Mouse (Mus musculus) liver, embryonic 11.5 days (tissue): ENCODE data around the gene Adm. TPM values are rescaled to one million over a fixed set of nuclear protein-coding genes. Genes with fewer than 3 reads are reported as not detected.

Source experiments
- ATAC-seq: fragments of 200-750 bp; cut with Nextera tagmentation; replicated peaks from 2 replicates; pipeline ENCODE4 v1.8.0; 2017; ENCODE audit warnings: moderate number of reproducible peaks, mild to moderate bottlenecking, moderate TSS enrichment, moderate library complexity; ENCODE audit not compliant: low FRiP score
- DNase-seq: peaks from one replicate; pipeline ENCODE4 v3.0.0-alpha.2; 2017; ENCODE audit warnings: low spot score
- H3K27ac ChIP-seq: fragments of 300-500 bp; sonication (generic); 2 replicates; pipeline ENCODE4 v1.5.1; 2014; ENCODE audit warnings: mild to moderate bottlenecking, low read depth, low read length, control low read depth
- H3K27me3 ChIP-seq: fragments of 300-500 bp; sonication (generic); replicated peaks from 2 replicates; pipeline ENCODE4 v1.6.1; 2014; ENCODE audit warnings: low read length, mixed read lengths; ENCODE audit not compliant: control insufficient read depth, insufficient read depth
- H3K36me3 ChIP-seq: fragments of 300-500 bp; sonication (generic); 2 replicates; pipeline ENCODE4 v1.6.1; 2014; ENCODE audit warnings: mild to moderate bottlenecking, low read length, moderate library complexity, mixed read lengths; ENCODE audit not compliant: control insufficient read depth, insufficient read depth
- H3K4me1 ChIP-seq: fragments of 300-500 bp; sonication (generic); replicated peaks from 2 replicates; pipeline ENCODE4 v1.6.1; 2014; ENCODE audit warnings: low read length, mixed read lengths; ENCODE audit not compliant: control insufficient read depth, insufficient read depth
- H3K4me2 ChIP-seq: fragments of 300-500 bp; sonication (generic); 2 replicates; pipeline ENCODE4 v1.6.1; 2014; ENCODE audit warnings: mild to moderate bottlenecking, control low read depth, moderate library complexity
- H3K4me3 ChIP-seq: fragments of 300-500 bp; sonication (generic); 2 replicates; pipeline ENCODE4 v1.5.1; 2014; ENCODE audit warnings: low read depth, low read length, control low read depth
- H3K9ac ChIP-seq: fragments of 300-500 bp; sonication (generic); 2 replicates; pipeline ENCODE4 v1.6.1; 2014; ENCODE audit warnings: low read depth, low read length, control low read depth
- H3K9me3 ChIP-seq: fragments of 300-500 bp; sonication (generic); 2 replicates; pipeline ENCODE4 v1.6.1; 2016; ENCODE audit warnings: low read length, inconsistent platforms, mixed read lengths; ENCODE audit not compliant: control insufficient read depth
- WGBS: fragments of 180-500 bp; shearing (Covaris S2); extraction: QIAGEN DNeasy Blood & Tissue Kit; methylation state at CpG from one replicate; pipeline ENCODE4 v1.1.7; 2014; 5-methylcytosine and 5-hydroxymethylcytosine counted together
- polyA plus RNA-seq: library from polyadenylated mRNA; unstranded; fragments of >200 nt; fragmentation: Nextera tagmentation; extraction: Ambion mirVana; gene quantifications from 2 replicates; pipeline ENCODE4 v1.2.1, GENCODE M21; 2014

Gene Adm
- polyA plus RNA-seq, 1 experiment from 2014 or later = 10.6 TPM

GRCm38 (mm10) chr7:110626186-110627098 lies 1.0 kb upstream of the Adm start:
- Histone ChIP-seq H3K9ac (no peak overlapping the region), H3K27ac (no peak overlapping the region), H3K4me3 (peak overlapping the region; percentile 34), H3K27me3 (peaks cover 94% of the 10 kb centered on the region), H3K36me3 (no peaks in the 10 kb centered on the region), H3K4me2 (peak overlapping the region; percentile 68), H3K4me1 (peaks cover 4% of the 10 kb centered on the region; the same call in 1 of the 2 replicates), H3K9me3 (no peaks in the 10 kb centered on the region)
- 4% methylated on average over 28 of the region's 28 CpGs for WGBS
- peak; percentile 42 for DNase-seq
- ATAC-seq = no peak

- H3K27ac ChIP-seq = no peak overlapping the region
- H3K4me2 ChIP-seq = peak overlapping the region; percentile 68
- DNase-seq (no peak), ATAC-seq (no peak)
- peaks cover 4% of the 10 kb centered on the region; the same call in 1 of the 2 replicates for H3K4me1 ChIP-seq
- no peaks in the 10 kb centered on the region for H3K9me3 ChIP-seq
- peaks cover 93% of the 10 kb centered on the region for H3K27me3 ChIP-seq
- H3K9ac ChIP-seq = no peak overlapping the region
- WGBS = 3% methylated on average over 12 of the region's 12 CpGs
- no peaks in the 10 kb centered on the region for H3K36me3 ChIP-seq
- peak overlapping the region; percentile 46; the same call in 1 of the 2 replicates for H3K4me3 ChIP-seq
These were observed 370 bp upstream of the Adm start for GRCm38 (mm10) chr7:110627099-110627482.

- H3K4me2 ChIP-seq = peak overlapping the region; percentile 68
- no peak for DNase-seq
- no peak overlapping the region for H3K27ac ChIP-seq
- no peaks in the 10 kb centered on the region for H3K9me3 ChIP-seq
- H3K27me3 ChIP-seq = peaks cover 86% of the 10 kb centered on the region
- peak overlapping the region; percentile 46 for H3K4me3 ChIP-seq
- H3K9ac ChIP-seq = no peak overlapping the region; the same call in 1 of the 2 replicates
- no peak for ATAC-seq
- WGBS = 3% methylated on average over 11 of the region's 11 CpGs
- H3K36me3 ChIP-seq = no peaks in the 10 kb centered on the region
- H3K4me1 ChIP-seq = peaks cover 4% of the 10 kb centered on the region; the same call in 1 of the 2 replicates
These were observed 776 bp downstream of the Adm start for GRCm38 (mm10) chr7:110628273-110628600.

- ATAC-seq (no peak), DNase-seq (peak; percentile 54)
- peaks cover 4% of the 10 kb centered on the region; the same call in 1 of the 2 replicates for H3K4me1 ChIP-seq
These were observed 1.3 kb downstream of the Adm start for GRCm38 (mm10) chr7:110628611-110629354.

GRCm38 (mm10) chr7:110629892-110630666 lies 2.6 kb downstream of the Adm start:
- peak overlapping the region; percentile 68 for H3K4me2 ChIP-seq
- H3K27me3 ChIP-seq = peaks cover 71% of the 10 kb centered on the region
- H3K4me1 ChIP-seq = peaks cover 4% of the 10 kb centered on the region; the same call in 1 of the 2 replicates
- no peaks in the 10 kb centered on the region for H3K9me3 ChIP-seq
- peak overlapping the region; percentile 45 for H3K9ac ChIP-seq
- ATAC-seq (peak; percentile 80), DNase-seq (peak; percentile 86)
- 0 out of 2 replicates have a peak overlapping the region, but pooled peaks have one; percentile 15 for H3K27ac ChIP-seq
- WGBS = 2% methylated on average over 34 of the region's 36 CpGs
- no peaks in the 10 kb centered on the region for H3K36me3 ChIP-seq
- peak overlapping the region; percentile 46 for H3K4me3 ChIP-seq

More at GRCm38 (mm10) chr7:110628611-110629354, 1.3 kb downstream of the Adm start:
- Histone ChIP-seq H3K36me3 (no peaks in the 10 kb centered on the region), H3K27me3 (peaks cover 84% of the 10 kb centered on the region), H3K4me3 (peak overlapping the region; percentile 46), H3K9me3 (no peaks in the 10 kb centered on the region), H3K4me2 (peak overlapping the region; percentile 68), H3K9ac (peak overlapping the region; percentile 37; the same call in 1 of the 2 replicates), H3K27ac (no peak overlapping the region)
- 1% methylated on average over 33 of the region's 33 CpGs for WGBS

GRCm38 (mm10) chr7:110631136-110631888 lies 3.9 kb downstream of the Adm start:
- peak overlapping the region; percentile 68; the same call in 1 of the 2 replicates for H3K4me2 ChIP-seq
- peaks cover 59% of the 10 kb centered on the region for H3K27me3 ChIP-seq
- no peak overlapping the region for H3K4me3 ChIP-seq
- H3K9me3 ChIP-seq = no peaks in the 10 kb centered on the region
- ATAC-seq (no peak), DNase-seq (no peak)
- no peaks in the 10 kb centered on the region for H3K36me3 ChIP-seq
- H3K4me1 ChIP-seq = peaks cover 4% of the 10 kb centered on the region; the same call in 1 of the 2 replicates
- no peak overlapping the region for H3K9ac ChIP-seq
- no peak overlapping the region for H3K27ac ChIP-seq
- WGBS = 70% methylated on average over 16 of the region's 16 CpGs

- WGBS = 69% methylated on average over 3 of the region's 3 CpGs
- no peak for DNase-seq
- no peaks in the 10 kb centered on the region for H3K36me3 ChIP-seq
- H3K27ac ChIP-seq = no peak overlapping the region
- no peak for ATAC-seq
- H3K4me1 ChIP-seq = no peaks in the 10 kb centered on the region
- no peak overlapping the region for H3K4me2 ChIP-seq
- H3K4me3 ChIP-seq = no peak overlapping the region
- H3K9me3 ChIP-seq = no peaks in the 10 kb centered on the region
- H3K9ac ChIP-seq = no peak overlapping the region
- peaks cover 13% of the 10 kb centered on the region for H3K27me3 ChIP-seq
These were observed 8.5 kb downstream of the Adm start for GRCm38 (mm10) chr7:110635929-110636328.
